Mouse (Mus musculus) limb, embryonic 11.5 days (tissue): Measurements from ENCODE around the gene Grm1. TPM values are rescaled to one million over a fixed set of nuclear protein-coding genes. Genes with fewer than 3 reads are reported as not detected.

Experiments
- ATAC-seq: fragments of 200-750 bp; cut with Nextera tagmentation; 2 replicates; pipeline ENCODE4 v1.8.0; 2017; ENCODE audit warnings: low read depth; ENCODE audit not compliant: insufficient number of reproducible peaks, low FRiP score, low TSS enrichment
- DNase-seq: peaks from one replicate; pipeline ENCODE4 v3.0.0-alpha.2; 2015; ENCODE audit warnings: low spot score
- H3K27ac ChIP-seq: fragments of 300-500 bp; sonication (generic); replicated peaks from 2 replicates; pipeline ENCODE4 v1.5.1; 2014; ENCODE audit warnings: low read depth, mild to moderate bottlenecking, low read length
- H3K27me3 ChIP-seq: fragments of 300-500 bp; sonication (generic); 2 replicates; pipeline ENCODE4 v1.6.1; 2014; ENCODE audit warnings: mild to moderate bottlenecking, low read length, mixed read lengths; ENCODE audit not compliant: control insufficient read depth, insufficient read depth
- H3K36me3 ChIP-seq: fragments of 300-500 bp; sonication (generic); 2 replicates; pipeline ENCODE4 v1.6.1; 2014; ENCODE audit warnings: mild to moderate bottlenecking, low read length, moderate library complexity, mixed read lengths; ENCODE audit not compliant: control insufficient read depth, insufficient read depth
- H3K4me1 ChIP-seq: fragments of 300-500 bp; sonication (generic); 2 replicates; pipeline ENCODE4 v1.6.1; 2014; ENCODE audit warnings: low read length, mixed read lengths; ENCODE audit not compliant: control insufficient read depth, insufficient read depth
- H3K4me2 ChIP-seq: fragments of 300-500 bp; sonication (generic); 2 replicates; pipeline ENCODE4 v1.6.1; 2014; ENCODE audit warnings: low read depth, mild to moderate bottlenecking, moderate library complexity; ENCODE audit not compliant: severe bottlenecking
- H3K4me3 ChIP-seq: fragments of 300-500 bp; sonication (generic); 2 replicates; pipeline ENCODE4 v1.5.1; 2014; ENCODE audit warnings: low read depth, low read length
- H3K9ac ChIP-seq: fragments of 300-500 bp; sonication (generic); 2 replicates; pipeline ENCODE4 v1.6.1; 2014; ENCODE audit warnings: mild to moderate bottlenecking, low read length
- H3K9me3 ChIP-seq: fragments of 300-500 bp; sonication (generic); 2 replicates; pipeline ENCODE4 v1.6.1; 2016; ENCODE audit warnings: low read length; ENCODE audit not compliant: control insufficient read depth
- WGBS: fragments of 180-500 bp; shearing (Covaris S2); extraction: QIAGEN DNeasy Blood & Tissue Kit; methylation state at CpG from one replicate; pipeline ENCODE4 v1.1.7; 2014; 5-methylcytosine and 5-hydroxymethylcytosine counted together
- polyA plus RNA-seq: library from polyadenylated mRNA; unstranded; fragments of >200 nt; fragmentation: Nextera tagmentation; extraction: Ambion mirVana; gene quantifications from 2 replicates; pipeline ENCODE4 v1.2.1, GENCODE M21; 2014

Gene Grm1
- 0.09 TPM in 1 of 2 replicates, not detected in the other for polyA plus RNA-seq

DNA sequence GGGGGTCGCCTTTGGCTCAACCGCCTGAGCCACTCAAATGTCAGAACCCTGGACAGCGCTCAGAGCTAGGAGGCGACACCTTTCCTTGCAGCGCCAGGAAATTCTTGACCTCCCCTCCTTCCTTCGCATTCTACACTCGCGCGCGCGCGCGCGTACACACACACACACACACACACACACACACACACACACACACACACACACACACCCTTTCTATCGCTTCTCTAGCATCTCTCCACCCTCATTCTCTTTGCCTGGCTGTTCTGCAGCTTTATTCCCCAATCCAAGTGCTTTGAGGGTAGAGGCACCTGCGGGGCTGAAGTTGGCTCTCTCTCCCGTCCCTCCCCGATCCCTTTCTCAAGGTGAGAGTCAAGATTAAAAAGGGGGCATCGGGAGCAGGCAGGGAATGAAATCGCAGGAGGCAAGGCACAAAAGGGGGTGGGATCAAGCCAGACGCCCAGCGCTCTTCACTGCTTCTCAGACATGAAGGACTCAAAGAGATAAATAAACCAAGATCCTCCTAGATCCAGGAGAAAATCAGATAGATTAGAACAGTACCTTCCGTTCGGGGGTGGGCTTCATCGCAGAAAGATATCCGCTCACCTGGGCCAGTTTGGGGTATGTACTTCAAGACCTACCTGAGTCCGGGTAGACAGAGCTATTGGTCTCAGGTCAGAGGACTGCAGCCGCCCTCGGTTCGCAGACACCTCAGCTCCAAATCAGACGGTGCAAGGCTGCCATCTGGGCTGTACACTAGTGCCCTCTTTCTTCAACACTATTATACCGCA is at the start of gene Grm1:
TSS of gene Grm1 (minus strand) at position 746 of the 788 bp plus-strand sequence.
- Histone ChIP-seq H3K36me3 (no peaks in the 10 kb centered on the region), H3K4me3 (no peak within 1 kb of the TSS), H3K4me2 (no peak within 1 kb of the TSS), H3K4me1 (no peaks in the 10 kb centered on the region), H3K9ac (no peak within 1 kb of the TSS), H3K27ac (no peak within 1 kb of the TSS), H3K27me3 (peaks cover 30% of the 10 kb centered on the region), H3K9me3 (no peaks in the 10 kb centered on the region)
- 4% methylated on average over 31 of the region's 32 CpGs for WGBS
- DNase-seq (peak; percentile 85), ATAC-seq (peak; percentile 57; the same call in 1 of the 2 replicates)

DNA sequence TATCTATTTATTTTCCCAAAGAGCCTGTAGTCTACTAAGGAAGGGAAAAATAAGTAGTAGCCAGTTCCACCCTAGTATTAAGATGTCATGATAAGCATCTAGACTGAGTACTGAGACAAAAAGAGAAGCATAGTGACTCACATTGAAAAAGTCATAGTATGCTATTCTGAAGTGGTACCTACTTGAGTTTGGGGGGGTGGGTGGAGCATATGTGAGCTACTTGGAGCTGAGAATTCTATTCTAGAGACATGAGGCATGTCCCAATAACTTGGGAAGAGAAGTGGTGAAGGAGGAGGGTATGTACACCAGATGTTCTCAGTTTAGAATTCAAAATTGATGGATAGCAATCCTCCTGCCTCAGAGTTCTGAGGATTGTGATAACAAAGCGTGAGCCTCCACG is 39.6 kb upstream of the Grm1 start:
- Histone ChIP-seq H3K9me3 (no peaks in the 10 kb centered on the region), H3K4me1 (no peaks in the 10 kb centered on the region), H3K9ac (no peak overlapping the region), H3K4me3 (no peak overlapping the region), H3K4me2 (no peak overlapping the region), H3K36me3 (no peaks in the 10 kb centered on the region), H3K27me3 (no peaks in the 10 kb centered on the region), H3K27ac (no peak overlapping the region)
- 86% methylated on average over 2 of the region's 2 CpGs for WGBS
- DNase-seq (no peak), ATAC-seq (no peak)

DNA sequence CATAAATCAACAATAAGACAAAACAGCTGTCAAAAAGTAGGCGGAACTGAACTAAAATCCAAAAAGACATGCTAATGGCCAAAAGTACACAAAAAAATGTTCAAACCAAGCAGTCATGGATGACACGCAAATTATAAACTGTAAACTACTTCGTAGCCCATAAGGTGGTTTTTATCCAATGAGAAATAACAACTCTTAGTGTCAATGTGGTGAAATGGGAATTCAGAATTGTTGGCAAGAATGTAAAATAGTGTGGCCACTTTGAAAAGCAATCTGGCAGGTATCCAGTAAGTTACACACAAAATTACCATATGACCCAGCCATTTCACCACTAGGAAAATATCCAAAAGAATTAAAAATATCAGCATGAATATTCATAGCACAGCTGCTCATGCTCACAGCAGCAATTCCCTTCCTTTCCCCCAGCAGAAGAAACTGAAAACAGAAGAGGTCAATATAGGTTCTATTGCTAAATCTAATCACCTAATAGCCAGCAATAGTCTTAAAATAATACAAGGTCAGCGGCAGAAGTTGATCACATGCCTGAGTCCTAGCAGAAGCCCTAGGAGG is 16.4 kb upstream of the Grm1 start:
- no peak for ATAC-seq
- H3K4me1 ChIP-seq, result no peaks in the 10 kb centered on the region
- no peaks in the 10 kb centered on the region for H3K36me3 ChIP-seq
- H3K9me3 ChIP-seq, result no peaks in the 10 kb centered on the region
- no peak overlapping the region for H3K4me2 ChIP-seq
- WGBS, result 92% methylated on average over 4 of the region's 4 CpGs
- DNase-seq, result no peak
- H3K9ac ChIP-seq, result no peak overlapping the region
- H3K27ac ChIP-seq, result no peak overlapping the region
- H3K4me3 ChIP-seq, result no peak overlapping the region
- H3K27me3 ChIP-seq, result no peaks in the 10 kb centered on the region

DNA sequence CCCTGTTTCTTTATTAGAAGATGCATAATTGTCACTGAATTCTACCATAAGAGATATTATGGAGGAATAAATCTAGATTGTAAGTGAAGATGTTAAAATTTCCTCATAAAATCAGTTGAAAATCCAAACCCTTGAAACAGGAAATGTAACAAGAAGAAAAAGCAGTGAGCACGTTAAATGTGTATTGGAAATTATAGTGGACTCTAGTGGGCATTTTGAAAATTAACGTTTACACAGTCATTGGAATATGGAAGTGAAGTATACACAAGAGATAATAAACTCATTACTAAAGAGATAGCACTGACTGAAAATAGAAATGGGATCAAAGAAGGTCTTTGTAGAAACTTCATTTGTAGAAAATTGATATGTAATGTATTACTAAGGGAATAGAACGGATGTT is 4.2 kb upstream of the Grm1 start:
- ATAC-seq (no peak), DNase-seq (no peak)
- no peaks in the 10 kb centered on the region for H3K36me3 ChIP-seq
- H3K27ac ChIP-seq, result no peak overlapping the region
- no peaks in the 10 kb centered on the region for H3K4me1 ChIP-seq
- H3K9ac ChIP-seq, result no peak overlapping the region
- H3K9me3 ChIP-seq, result no peaks in the 10 kb centered on the region
- no peak overlapping the region for H3K4me2 ChIP-seq
- H3K27me3 ChIP-seq, result peaks cover 12% of the 10 kb centered on the region
- no peak overlapping the region for H3K4me3 ChIP-seq
- WGBS, result 90% methylated on average over 3 of the region's 3 CpGs

DNA sequence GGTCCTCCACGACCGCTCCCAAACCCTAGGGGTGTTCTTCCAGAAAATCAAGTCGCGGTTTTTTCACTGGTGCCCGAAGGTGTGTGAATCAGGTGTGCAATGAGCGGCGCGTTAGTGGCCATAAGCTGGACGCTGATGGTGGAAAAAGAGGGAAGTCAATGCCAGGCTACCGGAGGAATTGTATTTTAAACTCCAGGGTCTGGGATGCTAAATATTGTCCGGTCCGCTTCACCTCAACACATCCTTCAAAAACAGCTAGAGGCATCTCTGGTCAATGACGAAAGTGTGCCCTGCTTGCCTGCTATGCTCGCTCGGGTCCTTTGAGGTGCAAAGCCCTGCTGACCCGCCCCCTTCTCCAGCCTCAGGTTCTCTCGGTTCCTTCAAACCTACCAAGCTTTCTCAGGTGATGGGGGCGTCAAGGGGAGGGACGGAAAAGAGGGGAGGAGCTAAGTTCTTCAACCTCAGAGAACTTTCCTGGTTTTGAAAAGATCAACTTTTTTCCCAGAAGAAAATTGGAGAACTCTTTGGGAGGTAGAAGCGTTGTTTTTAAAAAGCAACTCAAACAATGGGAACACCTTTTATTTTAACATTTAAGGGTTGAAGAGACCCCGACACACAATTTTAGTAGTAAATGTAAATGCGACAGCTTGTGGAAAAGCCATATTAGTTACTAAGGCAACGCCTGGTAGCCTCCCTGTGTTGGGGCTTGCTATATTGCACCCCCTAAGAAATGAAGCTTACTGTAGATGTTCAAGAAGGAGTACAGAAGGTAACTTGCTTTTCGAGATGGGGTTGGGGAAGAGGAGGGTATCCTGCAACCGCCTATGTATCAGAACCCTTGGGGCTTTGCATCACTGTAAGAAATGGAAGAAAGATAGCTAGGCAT is 1.2 kb downstream of the Grm1 start:
- DNase-seq, result no peak
- no peak overlapping the region for H3K9ac ChIP-seq
- 11% methylated on average over 25 of the region's 25 CpGs for WGBS
- H3K27ac ChIP-seq, result no peak overlapping the region
- H3K4me3 ChIP-seq, result no peak overlapping the region
- H3K27me3 ChIP-seq, result peaks cover 30% of the 10 kb centered on the region
- no peak overlapping the region for H3K4me2 ChIP-seq
- no peak for ATAC-seq
- no peaks in the 10 kb centered on the region for H3K9me3 ChIP-seq
- H3K4me1 ChIP-seq, result no peaks in the 10 kb centered on the region
- no peaks in the 10 kb centered on the region for H3K36me3 ChIP-seq

DNA sequence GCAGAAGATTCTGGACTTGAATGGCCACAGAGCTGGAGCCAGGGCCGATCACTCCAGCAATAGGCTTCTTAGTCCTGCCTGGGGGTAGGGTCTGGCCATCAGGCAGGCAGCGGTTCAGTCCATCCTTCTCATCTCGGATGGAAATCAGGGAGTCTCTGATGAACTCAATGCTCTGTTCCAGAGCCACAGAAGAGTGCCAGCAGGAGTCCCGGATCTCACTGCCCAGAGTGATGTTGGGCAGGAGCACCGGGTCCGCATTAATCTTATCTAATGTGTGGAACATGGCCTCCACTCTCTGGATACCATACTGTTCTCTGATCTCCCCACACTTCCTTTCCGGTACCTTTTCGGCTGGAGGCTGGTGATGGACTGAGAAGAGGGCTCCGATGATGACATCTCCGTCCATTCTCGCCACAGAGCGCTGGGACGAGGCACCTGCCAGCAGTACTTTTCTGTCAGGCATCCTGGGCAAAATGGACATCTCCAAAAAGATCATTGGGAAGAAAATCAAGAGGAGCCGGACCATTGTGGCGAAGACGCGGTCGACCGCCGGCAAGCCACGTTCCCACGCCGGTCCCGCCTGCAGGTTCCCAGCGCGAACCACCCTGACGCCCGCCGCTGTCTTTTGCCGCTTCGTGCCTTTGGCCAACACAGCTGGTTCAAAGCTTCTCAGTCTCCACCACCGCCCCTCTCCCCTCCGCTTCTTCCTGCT is 2.0 kb downstream of the Grm1 start:
- no peak overlapping the region for H3K27ac ChIP-seq
- no peak overlapping the region for H3K4me2 ChIP-seq
- no peak for DNase-seq
- no peaks in the 10 kb centered on the region for H3K36me3 ChIP-seq
- H3K4me1 ChIP-seq, result no peaks in the 10 kb centered on the region
- no peak overlapping the region for H3K4me3 ChIP-seq
- H3K27me3 ChIP-seq, result peaks cover 30% of the 10 kb centered on the region
- no peaks in the 10 kb centered on the region for H3K9me3 ChIP-seq
- no peak for ATAC-seq
- WGBS, result 12% methylated on average over 33 of the region's 33 CpGs
- no peak overlapping the region for H3K9ac ChIP-seq

DNA sequence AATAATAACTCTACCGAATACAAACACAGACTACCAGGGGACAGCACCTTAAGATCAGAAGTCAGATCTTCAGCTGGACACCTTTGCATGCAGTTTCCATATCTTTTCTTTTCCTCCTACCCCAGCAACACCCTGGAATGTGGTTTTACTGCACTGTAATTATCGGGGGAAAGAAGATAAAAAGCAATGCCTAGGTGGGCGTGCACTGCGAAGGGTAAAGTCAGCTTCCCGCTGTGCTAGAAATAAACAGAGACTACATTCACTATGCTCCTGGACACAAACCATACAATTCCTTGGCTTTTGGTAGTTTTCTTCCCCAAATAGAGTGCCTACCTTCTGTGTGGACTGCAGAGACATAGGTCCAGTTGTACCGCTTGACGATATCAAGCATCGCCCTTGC is 2.6 kb downstream of the Grm1 start:
- Histone ChIP-seq H3K9me3 (no peaks in the 10 kb centered on the region), H3K4me1 (no peaks in the 10 kb centered on the region), H3K9ac (no peak overlapping the region), H3K4me2 (no peak overlapping the region), H3K4me3 (no peak overlapping the region), H3K27ac (no peak overlapping the region), H3K27me3 (peaks cover 30% of the 10 kb centered on the region), H3K36me3 (no peaks in the 10 kb centered on the region)
- ATAC-seq, result no peak
- DNase-seq, result no peak
- whole genome bisulfite sequencing, result 76% methylated on average over 8 of the region's 8 CpGs

DNA sequence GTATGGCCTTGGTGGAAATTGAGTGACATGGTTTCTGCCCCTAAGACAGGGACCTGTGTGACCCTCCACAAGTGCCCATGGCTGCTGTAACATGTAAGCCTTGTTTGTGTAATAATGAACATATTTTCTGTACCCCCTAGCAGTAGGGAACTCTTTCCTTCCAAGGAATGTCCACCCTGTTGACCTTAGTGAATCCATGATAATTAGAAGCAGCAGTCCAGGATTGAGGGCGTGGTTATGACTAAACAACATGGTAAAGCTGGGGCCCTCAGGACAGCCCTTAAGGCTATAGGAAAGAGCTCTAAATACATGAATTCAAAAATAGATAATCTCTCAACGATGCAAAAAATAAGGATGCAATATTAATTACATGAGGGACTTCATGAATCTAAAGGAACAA is 17.0 kb downstream of the Grm1 start:
- Histone ChIP-seq H3K9ac (no peak overlapping the region), H3K4me2 (no peak overlapping the region), H3K4me3 (no peak overlapping the region)

More for the DNA sequence above, 17.0 kb downstream of the Grm1 start:
- Histone ChIP-seq H3K9me3 (no peaks in the 10 kb centered on the region), H3K27ac (no peak overlapping the region), H3K4me1 (no peaks in the 10 kb centered on the region), H3K36me3 (no peaks in the 10 kb centered on the region), H3K27me3 (no peaks in the 10 kb centered on the region)
- ATAC-seq (no peak), DNase-seq (no peak)
- WGBS, result 56% methylated on average over 2 of the region's 2 CpGs
